ENCODE assay signal across 13 mouse cellular contexts in genomic region chr10:59885174-59886080, GRCm38 (mm10). TPM values are rescaled to one million over a fixed set of nuclear protein-coding genes. Genes with fewer than 3 reads are reported as not detected.
DNase-seq lines count a peak whose midpoint lies in the region; ATAC-seq and TF ChIP-seq lines count a peak whose summit lies in the region.
"Had no signal": no experiment of that assay in that cellular context is flagged by ENCODE, and none has a peak within 500 bp of the region (broad histone marks: within the 10 kb centered on the region; RNA-seq: fewer than 3 reads in every experiment).

No protein-coding gene starts in this region.

- H3K36me3 ChIP-seq in kidney, embryonic 16.5 days (ENCODE audit: insufficient read depth, low read length) = peaks cover 3% of the 10 kb centered on the region; the same call in 1 of the 2 replicates
- peaks cover 19% of the 10 kb centered on the region for H3K36me3 ChIP-seq in kidney, embryonic 15.5 days
- peaks cover 3% of the 10 kb centered on the region; the same call in 1 of the 2 replicates for H3K36me3 ChIP-seq in ES-E14 (ENCODE audit: control insufficient read depth, insufficient read depth, low read length, poor library complexity, severe bottlenecking)

- no peak overlapping the region for H3K27ac ChIP-seq in kidney, embryonic 16.5 days (ENCODE audit: low read length)
- no peak overlapping the region for H3K27ac ChIP-seq in kidney, embryonic 15.5 days
- H3K27ac ChIP-seq in ES-E14 (ENCODE audit: insufficient read depth, low read depth, low read length, poor library complexity, severe bottlenecking) = peak overlapping the region; percentile 0; the same call in 1 of the 2 replicates
- H3K27ac ChIP-seq: forebrain, embryonic 13.5 days; heart, embryonic 13.5 days; limb, embryonic 15.5 days had no signal

- H3K9me3 ChIP-seq in kidney, embryonic 16.5 days (ENCODE audit: low read length) = no peaks in the 10 kb centered on the region
- H3K9me3 ChIP-seq in kidney, embryonic 15.5 days (replicated peaks) = no peaks in the 10 kb centered on the region
- no peaks in the 10 kb centered on the region for H3K9me3 ChIP-seq in ES-E14 (ENCODE audit: control insufficient read depth, insufficient read depth, low read depth, low read length)
- H3K9me3 ChIP-seq: forebrain, embryonic 13.5 days; heart, embryonic 13.5 days; limb, embryonic 15.5 days had no signal

- ATAC-seq in kidney, embryonic 16.5 days (ENCODE audit: low FRiP score, low TSS enrichment) = no peak
- ATAC-seq in kidney, embryonic 15.5 days (replicated peaks; ENCODE audit: low FRiP score) = no peak
- ATAC-seq in erythroblast, adult 5-6 weeks (replicated peaks; ENCODE audit: low FRiP score, poor library complexity, severe bottlenecking) = 0 out of 2 replicates have a peak, but pooled peaks have one; percentile 11
- ATAC-seq in megakaryocyte, adult 5-6 weeks (ENCODE audit: poor library complexity, severe bottlenecking) = 0 out of 2 replicates have a peak, but pooled peaks have one; percentile 16
- ATAC-seq: forebrain, embryonic 13.5 days had no signal

- 89% methylated on average over 14 of the region's 14 CpGs for WGBS in kidney, embryonic 16.5 days
- WGBS in kidney, embryonic 15.5 days = 88% methylated on average over 14 of the region's 14 CpGs

- DNase-seq in ES-E14 (ENCODE audit: low read depth, low spot score) = no peak
- DNase-seq in frontal cortex, postnatal 36 days (ENCODE audit: low spot score in 2 of 2) = no peak
- DNase-seq in adrenal gland, adult 18-20 months (ENCODE audit: low spot score in 2 of 2) = no peak
- DNase-seq: adrenal gland, adult 8-10 months; cerebellum, adult 11-12 months; layer of hippocampus, postnatal 36 days had no signal

- H3K4me3 ChIP-seq in kidney, embryonic 16.5 days (ENCODE audit: low read length) = no peak overlapping the region
- H3K4me3 ChIP-seq in kidney, embryonic 15.5 days (replicated peaks) = no peak overlapping the region
- H3K4me3 ChIP-seq in ES-E14 (ENCODE audit: insufficient read depth in 1 of 2, low read depth in 1 of 2, low read length in 2 of 2, poor library complexity in 1 of 2, severe bottlenecking in 1 of 2) = no peak overlapping the region
- H3K4me3 ChIP-seq: forebrain, embryonic 13.5 days; heart, embryonic 13.5 days; limb, embryonic 15.5 days had no signal

- no peaks in the 10 kb centered on the region for H3K27me3 ChIP-seq in kidney, embryonic 16.5 days (ENCODE audit: insufficient read depth, low read length)
- H3K27me3 ChIP-seq in kidney, embryonic 15.5 days = no peaks in the 10 kb centered on the region
- H3K27me3 ChIP-seq: forebrain, embryonic 13.5 days; heart, embryonic 13.5 days; limb, embryonic 15.5 days had no signal

- in situ Hi-C loops in ES-E14 (cut with MboI; ENCODE audit: low sequenced_read_pairs in 2 of 2, unreplicated experiment in 2 of 2) = no loop called here

- H3K4me2 ChIP-seq in kidney, embryonic 16.5 days (replicated peaks; ENCODE audit: low read depth, low read length) = no peak overlapping the region
- H3K4me2 ChIP-seq in kidney, embryonic 15.5 days = no peak overlapping the region
- H3K4me2 ChIP-seq: forebrain, embryonic 13.5 days; heart, embryonic 13.5 days; limb, embryonic 15.5 days had no signal

- H3K9ac ChIP-seq in kidney, embryonic 16.5 days (replicated peaks; ENCODE audit: low read length) = 0 out of 2 replicates have a peak overlapping the region, but pooled peaks have one; percentile 5
- no peak overlapping the region for H3K9ac ChIP-seq in kidney, embryonic 15.5 days
- no peak overlapping the region for H3K9ac ChIP-seq in ES-E14 (ENCODE audit: insufficient read depth, low read depth, low read length, poor library complexity, severe bottlenecking)
- H3K9ac ChIP-seq: forebrain, embryonic 13.5 days; limb, embryonic 15.5 days had no signal

- H3K4me1 ChIP-seq in kidney, embryonic 16.5 days (ENCODE audit: insufficient read depth, low read length) = peaks cover 10% of the 10 kb centered on the region
- peaks cover 17% of the 10 kb centered on the region for H3K4me1 ChIP-seq in kidney, embryonic 15.5 days
- H3K4me1 ChIP-seq in ES-E14 (ENCODE audit: control insufficient read depth in 2 of 2, insufficient read depth in 2 of 2, low read length in 2 of 2, poor library complexity in 1 of 2) = peaks cover 0 to 9% of the 10 kb centered on the region in 2 experiments; a peak in 2 of 4 replicates

TF ChIP-seq in ES-E14, 5 proteins besides CTCF, POLR2A, EP300 and RAD21:
- TF ChIP-seq ZC3H11A (IDR thresholded peaks at IDR 0.05; ENCODE audit: borderline replicate concordance, low read depth, low read length) (no peak), MAFK (IDR thresholded peaks at IDR 0.05; ENCODE audit: insufficient read depth, low read depth, low read length) (no peak), CHD2 (IDR thresholded peaks at IDR 0.05; ENCODE audit: low read depth, low read length) (no peak), HCFC1 (IDR thresholded peaks at IDR 0.05; ENCODE audit: borderline replicate concordance, insufficient read depth, low read length) (no peak), ZNF384 (IDR thresholded peaks at IDR 0.05; ENCODE audit: low read depth, low read length) (no peak)

RNA-seq across cellular contexts. Expression of gene Dnajb12, which starts 6.1 kb away (rescaled TPM):
- polyA plus RNA-seq in kidney, embryonic 16.5 days (2015; fragmentation: Nextera tagmentation; extraction: Ambion mirVana) = 30.1 and 32.9 TPM in 2 replicates
- 27.1 and 30.2 TPM in 2 replicates for polyA plus RNA-seq in kidney, embryonic 15.5 days (2015; fragmentation: Nextera tagmentation; extraction: Ambion mirVana)
- 38.2 and 47.8 TPM in 2 replicates for total RNA-seq in ES-E14 (2012; rRNA removed)
- total RNA-seq in erythroblast, adult 5-6 weeks (2015; ENCODE audit: low replicate concordance) = 13.6 and 28.2 TPM in 2 replicates
- total RNA-seq in erythroblast, adult 5-6 weeks (2017; ENCODE audit: low replicate concordance) = 39.8 and 43.4 TPM in 2 replicates
- total RNA-seq in megakaryocyte, adult 5-6 weeks (2015) = 21.9 and 26.0 TPM in 2 replicates
- 17.3 and 18.5 TPM in 2 replicates for total RNA-seq in megakaryocyte, adult 5-6 weeks (2017)
- total RNA-seq in adrenal gland, adult 18-20 months (2021) = 10 to 100 TPM; 43.8 to 55.0 TPM

Comparison
In these comparisons a context has a peak if more than half of its experiments do, and no peak if none do; other contexts are left out.
1. ATAC-seq: peak in erythroblast, adult 5-6 weeks (single experiment) and megakaryocyte, adult 5-6 weeks (single experiment); none in kidney, embryonic 16.5 days (single experiment) and kidney, embryonic 15.5 days (single experiment).